Mouse (Mus musculus) adrenal gland, postnatal 25 days (tissue): ENCODE measurements around the gene Nfkbiz. TPM values are rescaled to one million over a fixed set of nuclear protein-coding genes. Genes with fewer than 3 reads are reported as not detected.

Source experiments
- DNase-seq: peaks from one replicate; pipeline ENCODE4 v3.0.0; 2021; ENCODE audit warnings: mixed read lengths
- total RNA-seq: library from RNA; stranded (reverse); gene quantifications from 2 replicates; pipeline ENCODE4 v1.2.3, GENCODE M21; 2021

Gene Nfkbiz
- total RNA-seq, 1 experiment from 2014 or later, result 4.3 TPM

GRCm38 (mm10) chr16:55801629-55802028 lies 37.1 kb downstream of the Nfkbiz start:
- DNase-seq, result no peak

- no peak for DNase-seq
Measured at GRCm38 (mm10) chr16:55798845-55799244, 39.9 kb downstream of the Nfkbiz start.

- DNase-seq, result no peak
Measured at GRCm38 (mm10) chr16:55790326-55790725, 48.4 kb downstream of the Nfkbiz start.

- DNase-seq, result no peak
Measured at GRCm38 (mm10) chr16:55789291-55789690, 49.4 kb downstream of the Nfkbiz start.

DNA sequence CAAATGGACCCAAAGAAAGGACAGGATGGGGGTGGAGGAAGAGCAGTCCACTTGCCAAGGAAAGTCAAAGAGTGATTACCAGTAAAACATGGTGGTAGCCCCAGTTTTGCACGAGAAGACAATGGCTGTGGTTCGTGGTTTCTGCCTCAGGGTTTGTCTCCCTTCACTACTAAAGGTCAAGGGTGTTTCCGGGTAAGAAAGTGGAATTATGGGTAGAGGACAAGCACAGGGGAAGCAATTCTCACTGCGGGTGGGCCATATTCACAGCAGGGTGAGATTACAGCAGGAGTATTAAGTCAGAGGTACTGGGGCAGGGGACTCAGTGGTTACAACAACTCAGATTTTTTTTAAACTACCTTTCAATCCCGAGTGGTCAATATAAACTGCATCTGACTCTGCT lies 50.0 kb downstream of the Nfkbiz start:
- no peak for DNase-seq

GRCm38 (mm10) chr16:55787385-55788072 lies 51.2 kb downstream of the Nfkbiz start:
- DNase-seq, result no peak

- DNase-seq, result no peak
Measured at GRCm38 (mm10) chr16:55784379-55784778, 54.3 kb downstream of the Nfkbiz start.

- DNase-seq, result no peak
Measured at GRCm38 (mm10) chr16:55783923-55784322, 54.8 kb downstream of the Nfkbiz start.

GRCm38 (mm10) chr16:55782911-55783310 lies 55.8 kb downstream of the Nfkbiz start:
- no peak for DNase-seq

DNA sequence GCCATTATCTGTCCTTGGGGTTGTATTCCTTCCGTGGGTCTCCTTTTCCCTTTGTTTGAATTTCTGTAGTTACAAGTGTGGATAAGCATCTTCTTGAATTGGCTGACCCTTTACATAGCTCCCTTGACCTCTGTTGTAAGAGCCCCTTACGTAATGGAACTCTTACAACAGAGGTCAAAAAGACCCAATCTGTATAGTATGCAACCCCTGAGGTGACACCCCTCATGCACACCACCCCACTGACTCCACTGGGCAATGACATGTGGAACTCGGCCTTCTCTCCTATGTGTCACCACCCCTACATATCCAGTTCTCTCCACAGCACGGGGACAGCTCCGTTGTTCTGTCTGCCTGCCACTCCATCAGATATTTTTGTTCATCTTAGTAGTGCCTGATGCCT lies 56.9 kb downstream of the Nfkbiz start:
- DNase-seq, result no peak

DNA sequence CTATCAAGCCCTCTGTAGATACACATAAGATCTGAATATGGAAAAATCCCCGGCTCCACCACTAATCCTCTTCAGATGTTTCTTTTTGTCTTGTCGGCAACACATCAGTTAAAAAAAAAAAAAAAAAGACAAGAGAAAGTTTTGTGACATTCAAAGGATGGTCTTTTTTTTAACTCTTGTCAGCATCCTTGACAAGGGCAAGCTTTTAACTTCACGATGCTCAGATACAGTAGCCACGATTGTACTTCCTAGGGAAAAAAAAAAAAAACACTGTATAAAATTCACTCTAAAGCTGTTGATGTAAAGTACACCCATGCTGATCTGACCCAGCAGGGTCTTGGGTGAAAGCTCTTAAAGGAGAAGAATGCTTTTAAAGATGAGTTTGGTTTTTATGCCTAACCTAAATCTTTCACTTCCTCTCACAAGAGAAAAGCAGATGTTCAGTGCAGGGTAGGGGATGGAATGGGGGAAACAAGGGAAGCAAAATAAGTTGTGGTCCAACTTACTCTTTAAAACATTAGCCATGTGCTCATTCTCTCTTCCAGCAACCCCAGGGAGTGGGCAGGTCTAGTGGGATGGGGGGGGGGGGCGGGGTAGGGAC lies 57.6 kb downstream of the Nfkbiz start:
- no peak for DNase-seq

GRCm38 (mm10) chr16:55776329-55776728 lies 62.4 kb downstream of the Nfkbiz start:
- DNase-seq, result no peak

DNA sequence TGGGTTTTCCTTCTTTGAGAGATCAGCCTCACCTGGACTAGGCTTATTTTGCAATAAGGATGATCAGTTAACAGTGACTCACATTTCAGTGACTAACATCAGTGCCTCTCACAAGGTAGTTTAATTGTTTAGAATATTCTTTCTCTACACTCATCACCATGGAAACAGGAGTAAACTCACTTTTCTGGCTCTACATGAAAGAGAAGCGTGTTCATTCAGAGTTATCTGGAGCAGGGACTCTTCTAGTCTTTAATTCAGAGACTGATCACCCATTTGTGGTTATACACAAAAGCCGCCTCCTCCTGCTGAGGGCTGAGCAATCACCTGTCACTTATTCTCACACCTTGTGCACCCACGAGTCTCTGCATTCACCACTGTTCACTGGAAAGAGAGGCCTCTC lies 68.5 kb downstream of the Nfkbiz start:
- no peak for DNase-seq

Other genes with a start within 250 kb of the Nfkbiz start
- 1.6 and 2.0 TPM in 2 replicates for gene Nxpe3, start 56.4 kb upstream of the Nfkbiz start, total RNA-seq
- gene Cep97, start 96.0 kb upstream of the Nfkbiz start, total RNA-seq, result 11.4 and 13.1 TPM in 2 replicates
- gene Rpl24, start 127.4 kb upstream of the Nfkbiz start, total RNA-seq, result 738 and 757 TPM in 2 replicates
- 20.6 and 22.2 TPM in 2 replicates for gene Zbtb11, start 135.0 kb upstream of the Nfkbiz start, total RNA-seq
- 108 and 117 TPM in 2 replicates for gene Pcnp, start 190.8 kb upstream of the Nfkbiz start, total RNA-seq
- 18.2 and 19.2 TPM in 2 replicates for gene Trmt10c, start 198.9 kb upstream of the Nfkbiz start, total RNA-seq
- 26.4 and 32.9 TPM in 2 replicates for gene Senp7, start 209.4 kb upstream of the Nfkbiz start, total RNA-seq